Mouse (Mus musculus) large intestine, adult 2 months (tissue): ENCODE results near the gene Strn3. TPM values are rescaled to one million over a fixed set of nuclear protein-coding genes. Genes with fewer than 3 reads are reported as not detected.

Experiments
- polyA plus RNA-seq: library from polyadenylated mRNA; depleted of rRNA; stranded (reverse); fragments of >200 nt; gene quantifications from 2 replicates; pipeline ENCODE4 v1.2.3, GENCODE M21; 2012; rRNA removed

Strn3 gene
- polyA plus RNA-seq, 1 experiment: 6.5 TPM

Other genes starting within 250 kb of the Strn3 start
- gene Coch, start 98.6 kb downstream of the Strn3 start, polyA plus RNA-seq: 0.38 and 0.48 TPM in 2 replicates
- gene Ap4s1, start 864 bp downstream of the Strn3 start, polyA plus RNA-seq: 4.4 and 5.2 TPM in 2 replicates
- gene Hectd1, start 137.6 kb upstream of the Strn3 start, polyA plus RNA-seq: 10.9 and 16.7 TPM in 2 replicates